Mouse (Mus musculus) hindbrain, embryonic 10.5 days (tissue): ENCODE data around the gene Mdh2. TPM values are rescaled to one million over a fixed set of nuclear protein-coding genes. Genes with fewer than 3 reads are reported as not detected.

Source experiments
- DNase-seq: peaks from one replicate; pipeline ENCODE4 v3.0.0-alpha.2; 2017; ENCODE audit warnings: low spot score
- H3K27ac ChIP-seq: fragments of 300-500 bp; sonication (generic); 2 replicates; pipeline ENCODE4 v1.5.1; 2016; ENCODE audit warnings: mild to moderate bottlenecking, moderate library complexity
- H3K27me3 ChIP-seq: fragments of 300-500 bp; sonication (generic); 2 replicates; pipeline ENCODE4 v1.6.1; 2016; ENCODE audit warnings: mild to moderate bottlenecking; ENCODE audit not compliant: poor library complexity, insufficient read depth, severe bottlenecking
- H3K36me3 ChIP-seq: fragments of 300-500 bp; sonication (generic); 2 replicates; pipeline ENCODE4 v1.6.1; 2016; ENCODE audit warnings: mild to moderate bottlenecking, moderate library complexity
- H3K4me1 ChIP-seq: fragments of 300-500 bp; sonication (generic); replicated peaks from 2 replicates; pipeline ENCODE4 v1.6.1; 2016; ENCODE audit warnings: mild to moderate bottlenecking
- H3K4me3 ChIP-seq: fragments of 300-500 bp; sonication (generic); 2 replicates; pipeline ENCODE4 v1.5.1; 2016; ENCODE audit warnings: mild to moderate bottlenecking, moderate library complexity
- H3K9me3 ChIP-seq: fragments of 300-500 bp; sonication (generic); 2 replicates; pipeline ENCODE4 v1.6.1; 2016; ENCODE audit warnings: mild to moderate bottlenecking, moderate library complexity
- WGBS: fragments of 180-500 bp; shearing (Covaris S2); methylation state at CpG from one replicate; pipeline ENCODE4 v1.1.7; 2016; 5-methylcytosine and 5-hydroxymethylcytosine counted together
- polyA plus RNA-seq: library from polyadenylated mRNA; unstranded; fragments of >200 nt; fragmentation: Nextera tagmentation; extraction: Ambion mirVana; gene quantifications from 2 replicates; pipeline ENCODE4 v1.2.1, GENCODE M21; 2016

Gene Mdh2
- polyA plus RNA-seq, 1 experiment from 2014 or later = 683 TPM

- Histone ChIP-seq H3K4me1 (peaks cover 33% of the 10 kb centered on the region), H3K27me3 (peaks cover 14% of the 10 kb centered on the region), H3K4me3 (peak overlapping the region; percentile 86), H3K9me3 (peaks cover 15% of the 10 kb centered on the region), H3K27ac (peak overlapping the region; percentile 88), H3K36me3 (peaks cover 27% of the 10 kb centered on the region)
- 20% methylated on average over 18 of the region's 18 CpGs for WGBS
- DNase-seq = peak; percentile 47
Observed at GRCm38 (mm10) chr5:135742941-135743740, 35.1 kb upstream of the Mdh2 start.

GRCm38 (mm10) chr5:135743741-135744609 lies 34.3 kb upstream of the Mdh2 start, which contains the start of gene Tmem120a:
Gene Tmem120a, minus strand, starts transcription at chr5:135744448.
- Histone ChIP-seq H3K36me3 (peaks cover 27% of the 10 kb centered on the region), H3K4me3 (peak within 1 kb of the TSS; percentile 86), H3K9me3 (peaks cover 18% of the 10 kb centered on the region), H3K27me3 (peaks cover 14% of the 10 kb centered on the region), H3K27ac (peak within 1 kb of the TSS; percentile 88), H3K4me1 (peaks cover 33% of the 10 kb centered on the region)
- under 1% methylated on average over 60 of the region's 60 CpGs for WGBS
- DNase-seq = peak; percentile 94

- DNase-seq = no peak
- Histone ChIP-seq H3K9me3 (peaks cover 18% of the 10 kb centered on the region), H3K27ac (peak overlapping the region; percentile 88), H3K4me1 (peaks cover 33% of the 10 kb centered on the region), H3K4me3 (peak overlapping the region; percentile 86), H3K36me3 (peaks cover 23% of the 10 kb centered on the region), H3K27me3 (peaks cover 14% of the 10 kb centered on the region)
- 20% methylated on average over 12 of the region's 12 CpGs for WGBS
Observed at GRCm38 (mm10) chr5:135744742-135745141, 33.5 kb upstream of the Mdh2 start.

- Histone ChIP-seq H3K27me3 (peaks cover 1% of the 10 kb centered on the region; the same call in 1 of the 2 replicates), H3K9me3 (peaks cover 20% of the 10 kb centered on the region), H3K36me3 (no peaks in the 10 kb centered on the region), H3K4me3 (no peak overlapping the region), H3K4me1 (no peaks in the 10 kb centered on the region), H3K27ac (no peak overlapping the region)
- whole genome bisulfite sequencing = 81% methylated on average over 1 of the region's 1 CpGs
- DNase-seq = no peak
Observed at GRCm38 (mm10) chr5:135751041-135751440, 27.2 kb upstream of the Mdh2 start.

- no peaks in the 10 kb centered on the region for H3K27me3 ChIP-seq
- no peaks in the 10 kb centered on the region for H3K4me1 ChIP-seq
- H3K27ac ChIP-seq = no peak overlapping the region
- no peaks in the 10 kb centered on the region for H3K36me3 ChIP-seq
- DNase-seq = no peak
- H3K9me3 ChIP-seq = peaks cover 17% of the 10 kb centered on the region
- 83% methylated on average over 2 of the region's 2 CpGs for WGBS
- H3K4me3 ChIP-seq = no peak overlapping the region
Observed at GRCm38 (mm10) chr5:135751595-135751994, 26.7 kb upstream of the Mdh2 start.

- H3K27ac ChIP-seq = no peak overlapping the region
- H3K27me3 ChIP-seq = 0 out of 2 replicates have a peak, but pooled peaks cover 5% of the 10 kb centered on the region
- no peaks in the 10 kb centered on the region for H3K4me1 ChIP-seq
- no peaks in the 10 kb centered on the region for H3K9me3 ChIP-seq
- no peak overlapping the region for H3K4me3 ChIP-seq
- H3K36me3 ChIP-seq = no peaks in the 10 kb centered on the region
- no peak for DNase-seq
- 91% methylated on average over 3 of the region's 3 CpGs for WGBS
Observed at GRCm38 (mm10) chr5:135761881-135762280, 16.4 kb upstream of the Mdh2 start.

GRCm38 (mm10) chr5:135763526-135763925 lies 14.8 kb upstream of the Mdh2 start:
- Histone ChIP-seq H3K4me3 (no peak overlapping the region), H3K9me3 (no peaks in the 10 kb centered on the region), H3K27me3 (0 out of 2 replicates have a peak, but pooled peaks cover 5% of the 10 kb centered on the region), H3K4me1 (no peaks in the 10 kb centered on the region), H3K27ac (no peak overlapping the region), H3K36me3 (no peaks in the 10 kb centered on the region)
- peak; percentile 78 for DNase-seq
- WGBS = 3% methylated on average over 7 of the region's 7 CpGs

- 67% methylated on average over 3 of the region's 3 CpGs for WGBS
- no peak for DNase-seq
- Histone ChIP-seq H3K36me3 (no peaks in the 10 kb centered on the region), H3K4me3 (no peak overlapping the region), H3K27me3 (0 out of 2 replicates have a peak, but pooled peaks cover 5% of the 10 kb centered on the region), H3K4me1 (no peaks in the 10 kb centered on the region), H3K27ac (no peak overlapping the region), H3K9me3 (no peaks in the 10 kb centered on the region)
Observed at GRCm38 (mm10) chr5:135764971-135765370, 13.3 kb upstream of the Mdh2 start.

- H3K4me3 ChIP-seq = no peak overlapping the region
- no peaks in the 10 kb centered on the region for H3K27me3 ChIP-seq
- no peaks in the 10 kb centered on the region for H3K36me3 ChIP-seq
- no peak for DNase-seq
- 69% methylated on average over 3 of the region's 3 CpGs for WGBS
- no peak overlapping the region for H3K27ac ChIP-seq
- H3K4me1 ChIP-seq = peaks cover 8% of the 10 kb centered on the region
- H3K9me3 ChIP-seq = no peaks in the 10 kb centered on the region
Observed at GRCm38 (mm10) chr5:135772519-135772918, 5.8 kb upstream of the Mdh2 start.

GRCm38 (mm10) chr5:135776546-135776945 lies 1.7 kb upstream of the Mdh2 start:
- no peak for DNase-seq
- Histone ChIP-seq H3K4me3 (no peak overlapping the region), H3K27ac (no peak overlapping the region), H3K36me3 (peaks cover 16% of the 10 kb centered on the region), H3K4me1 (peaks cover 35% of the 10 kb centered on the region), H3K27me3 (no peaks in the 10 kb centered on the region), H3K9me3 (no peaks in the 10 kb centered on the region)
- 82% methylated on average over 4 of the region's 4 CpGs for WGBS

- H3K9me3 ChIP-seq = no peaks in the 10 kb centered on the region
- peak within 1 kb of the TSS; percentile 86 for H3K4me3 ChIP-seq
- H3K27ac ChIP-seq = peak within 1 kb of the TSS; percentile 95
- H3K4me1 ChIP-seq = peaks cover 35% of the 10 kb centered on the region
- no peak for DNase-seq
- no peaks in the 10 kb centered on the region for H3K27me3 ChIP-seq
- WGBS = under 1% methylated on average over 45 of the region's 45 CpGs
- peaks cover 29% of the 10 kb centered on the region for H3K36me3 ChIP-seq
Observed at GRCm38 (mm10) chr5:135777796-135778470, 347 bp upstream of the Mdh2 start, which contains the start of gene Styxl1. Gene Styxl1, minus strand, starts transcription at chr5:135778385.

- 84% methylated on average over 8 of the region's 8 CpGs for whole genome bisulfite sequencing
- H3K36me3 ChIP-seq = peaks cover 53% of the 10 kb centered on the region
- peak overlapping the region; percentile 86; the same call in 1 of the 2 replicates for H3K4me3 ChIP-seq
- peaks cover 35% of the 10 kb centered on the region for H3K4me1 ChIP-seq
- no peak overlapping the region for H3K27ac ChIP-seq
- no peaks in the 10 kb centered on the region for H3K9me3 ChIP-seq
- no peaks in the 10 kb centered on the region for H3K27me3 ChIP-seq
- no peak for DNase-seq
Observed at GRCm38 (mm10) chr5:135780331-135780730, 2.1 kb downstream of the Mdh2 start.
